Mouse (Mus musculus) cortical plate, adult 2 months (tissue): ENCODE data around the gene Slc25a22.

Source experiments
- CTCF ChIP-seq: fragments of 200-500 bp; IDR thresholded peaks from 2 replicates; pipeline ENCODE4 v1.5.1; 2011; ENCODE audit warnings: mild to moderate bottlenecking, control low read depth, low read length; ENCODE audit not compliant: insufficient read depth; ENCODE audit errors: extremely low read depth
- POLR2A ChIP-seq: fragments of 200-500 bp; IDR thresholded peaks from 2 replicates; pipeline ENCODE4 v1.6.1; 2011; ENCODE audit warnings: mild to moderate bottlenecking, low read length, control low read depth; ENCODE audit not compliant: insufficient read depth; ENCODE audit errors: extremely low read depth

GRCm38 (mm10) chr7:141459301-141459711, 21.6 kb upstream of the Slc25a22 start:
- TF ChIP-seq CTCF (no peak), POLR2A (no peak)
